In the genomic region with DNA sequence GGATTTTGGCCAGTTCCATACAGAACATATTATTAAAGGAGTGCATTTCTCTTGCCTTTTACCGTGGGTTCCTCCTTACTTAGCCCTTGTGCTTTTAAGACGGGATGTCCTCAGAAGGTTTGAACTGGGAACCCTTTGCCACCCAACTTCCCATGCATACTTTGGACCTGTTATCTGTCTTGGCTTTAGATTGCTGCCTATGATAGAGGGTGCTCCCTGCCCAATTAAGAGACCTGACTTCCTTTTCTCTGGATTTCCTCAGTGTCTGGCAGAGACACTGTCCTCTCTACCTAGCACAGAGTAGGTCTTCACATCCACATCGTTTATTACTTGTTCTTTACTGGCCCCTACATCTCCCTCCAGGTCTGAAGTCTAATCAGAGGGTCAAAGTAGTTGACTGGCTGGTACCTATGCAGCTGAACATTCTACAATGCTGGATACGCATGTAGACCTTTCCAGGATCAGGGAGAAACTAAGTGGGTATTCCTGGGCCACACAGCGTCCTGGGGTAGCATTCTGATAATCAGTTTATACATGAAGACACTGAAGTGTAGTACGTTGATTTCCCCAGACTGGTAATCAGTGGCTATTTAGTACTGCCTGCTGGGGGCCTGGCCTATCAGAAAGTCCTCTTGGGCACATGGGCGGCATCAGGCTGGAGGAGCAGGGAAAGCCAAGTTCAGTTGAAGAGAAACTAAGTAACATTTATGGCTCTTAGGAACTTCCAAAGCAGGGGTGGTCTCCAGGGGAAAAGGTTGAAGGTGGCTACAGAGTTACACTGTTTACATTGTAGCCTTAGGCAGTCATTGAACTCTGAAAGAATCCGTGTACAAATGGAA, we compare ENCODE assay signal across 8 mouse cellular contexts. TPM values are rescaled to one million over a fixed set of nuclear protein-coding genes. Genes with fewer than 3 reads are reported as not detected.
DNase-seq lines count a peak whose midpoint lies in the region; ATAC-seq and TF ChIP-seq lines count a peak whose summit lies in the region.

No protein-coding gene starts in this region.

- 29% methylated on average over 8 of the region's 8 CpGs for WGBS in embryonic facial prominence, embryonic 13.5 days
- 37% methylated on average over 8 of the region's 8 CpGs for WGBS in limb, embryonic 11.5 days
- 37% methylated on average over 8 of the region's 8 CpGs for WGBS in neural tube, embryonic 12.5 days

- H3K4me1 ChIP-seq in embryonic facial prominence, embryonic 13.5 days: peaks cover 33% of the 10 kb centered on the region
- peaks cover 14% of the 10 kb centered on the region for H3K4me1 ChIP-seq in limb, embryonic 11.5 days (ENCODE audit: control insufficient read depth, insufficient read depth, low read length)
- peaks cover 30% of the 10 kb centered on the region for H3K4me1 ChIP-seq in neural tube, embryonic 12.5 days

- peak overlapping the region; percentile 93 for H3K4me3 ChIP-seq in layer of hippocampus, adult 2 months
- peak overlapping the region; percentile 76 for H3K4me3 ChIP-seq in embryonic facial prominence, embryonic 13.5 days
- H3K4me3 ChIP-seq in limb, embryonic 11.5 days (ENCODE audit: low read depth, low read length): peak overlapping the region; percentile 67
- peak overlapping the region; percentile 74 for H3K4me3 ChIP-seq in neural tube, embryonic 12.5 days

- DNase-seq in layer of hippocampus, adult 2 months (ENCODE audit: low spot score in 2 of 2): no peak
- no peak for DNase-seq in layer of hippocampus, postnatal 25 days (ENCODE audit: extremely low spot score in 1 of 2, low spot score in 1 of 2)
- no peak for DNase-seq in limb, embryonic 11.5 days (ENCODE audit: low spot score)
- no peak for DNase-seq in cerebellum, adult 9-10 months
- DNase-seq in ovary, postnatal 14 days (ENCODE audit: low spot score): no peak
- no peak for DNase-seq in layer of hippocampus, postnatal 36 days

- H3K9me3 ChIP-seq in embryonic facial prominence, embryonic 13.5 days: no peaks in the 10 kb centered on the region
- no peaks in the 10 kb centered on the region for H3K9me3 ChIP-seq in limb, embryonic 11.5 days (ENCODE audit: control insufficient read depth, low read length)
- no peaks in the 10 kb centered on the region for H3K9me3 ChIP-seq in neural tube, embryonic 12.5 days

- ATAC-seq in embryonic facial prominence, embryonic 13.5 days (ENCODE audit: insufficient number of reproducible peaks, insufficient read depth, low FRiP score, low TSS enrichment, low read depth): no peak
- ATAC-seq in limb, embryonic 11.5 days (ENCODE audit: insufficient number of reproducible peaks, low FRiP score, low TSS enrichment, low read depth): no peak
- ATAC-seq in neural tube, embryonic 12.5 days (ENCODE audit: low FRiP score, low read depth): no peak

- no peak for TF ChIP-seq CTCF in layer of hippocampus, adult 2 months (conservative IDR thresholded peaks at IDR 0.05)

- peaks cover 15% of the 10 kb centered on the region for H3K36me3 ChIP-seq in embryonic facial prominence, embryonic 13.5 days
- peaks cover 2% of the 10 kb centered on the region; the same call in 1 of the 2 replicates for H3K36me3 ChIP-seq in limb, embryonic 11.5 days (ENCODE audit: control insufficient read depth, insufficient read depth, low read length)
- no peaks in the 10 kb centered on the region for H3K36me3 ChIP-seq in neural tube, embryonic 12.5 days

- H3K9ac ChIP-seq in embryonic facial prominence, embryonic 13.5 days: peak overlapping the region; percentile 91
- H3K9ac ChIP-seq in limb, embryonic 11.5 days (ENCODE audit: low read length): peak overlapping the region; percentile 86
- peak overlapping the region; percentile 92 for H3K9ac ChIP-seq in neural tube, embryonic 12.5 days

- H3K27me3 ChIP-seq in embryonic facial prominence, embryonic 13.5 days: no peaks in the 10 kb centered on the region
- no peaks in the 10 kb centered on the region for H3K27me3 ChIP-seq in limb, embryonic 11.5 days (ENCODE audit: control insufficient read depth, insufficient read depth, low read length)
- no peaks in the 10 kb centered on the region for H3K27me3 ChIP-seq in neural tube, embryonic 12.5 days (replicated peaks)

- H3K27ac ChIP-seq in layer of hippocampus, adult 2 months: peak overlapping the region; percentile 94
- no peak overlapping the region for H3K27ac ChIP-seq in embryonic facial prominence, embryonic 13.5 days
- H3K27ac ChIP-seq in limb, embryonic 11.5 days (replicated peaks; ENCODE audit: low read depth, low read length): no peak overlapping the region
- H3K27ac ChIP-seq in neural tube, embryonic 12.5 days: no peak overlapping the region

- peak overlapping the region; percentile 88 for H3K4me2 ChIP-seq in embryonic facial prominence, embryonic 13.5 days
- peak overlapping the region; percentile 92 for H3K4me2 ChIP-seq in limb, embryonic 11.5 days (ENCODE audit: low read depth, severe bottlenecking)
- peak overlapping the region; percentile 77 for H3K4me2 ChIP-seq in neural tube, embryonic 12.5 days (replicated peaks)

RNA-seq across cellular contexts. Expression of gene Tkt, which starts 2.3 kb away (rescaled TPM):
- 100 to 1,000 TPM; 162 to 164 TPM for total RNA-seq in layer of hippocampus, adult 2 months (2021)
- total RNA-seq in layer of hippocampus, postnatal 25 days (2021): 100 to 1,000 TPM; 159 to 182 TPM
- polyA plus RNA-seq in embryonic facial prominence, embryonic 13.5 days (2015; fragmentation: Nextera tagmentation; extraction: Ambion mirVana): 220 and 242 TPM in 2 replicates
- 117 and 150 TPM in 2 replicates for polyA plus RNA-seq in limb, embryonic 11.5 days (2014; fragmentation: Nextera tagmentation; extraction: Ambion mirVana)
- polyA plus RNA-seq in neural tube, embryonic 12.5 days (2016; fragmentation: Nextera tagmentation; extraction: Ambion mirVana): 215 and 218 TPM in 2 replicates
- total RNA-seq in layer of hippocampus, postnatal 36 days (2021): 100 to 1,000 TPM; 147 to 168 TPM

RNA-seq across cellular contexts. Expression of gene Cacna1d, which starts 59.2 kb away (rescaled TPM):
- 10 to 100 TPM; 51.9 to 52.2 TPM for total RNA-seq in layer of hippocampus, adult 2 months (2021)
- total RNA-seq in layer of hippocampus, postnatal 25 days (2021): 10 to 100 TPM; 35.9 to 53.8 TPM
- 6.2 and 6.6 TPM in 2 replicates for polyA plus RNA-seq in embryonic facial prominence, embryonic 13.5 days (2015; fragmentation: Nextera tagmentation; extraction: Ambion mirVana)
- polyA plus RNA-seq in limb, embryonic 11.5 days (2014; fragmentation: Nextera tagmentation; extraction: Ambion mirVana): 2.1 and 2.2 TPM in 2 replicates
- 3.0 and 4.6 TPM in 2 replicates for polyA plus RNA-seq in neural tube, embryonic 12.5 days (2016; fragmentation: Nextera tagmentation; extraction: Ambion mirVana)
- total RNA-seq in layer of hippocampus, postnatal 36 days (2021): 10 to 100 TPM; 41.8 to 60.0 TPM
